Mouse (Mus musculus): ENCODE measurements around the gene Zfp628.

GRCm38 (mm10) chr7:4922931-4923565 is 8.0 kb downstream of the Zfp628 start:
- TF ChIP-seq CTCF (IDR thresholded peaks at IDR 0.05; ENCODE audit: low read depth, low read length) (no peak), POLR2A (IDR thresholded peaks at IDR 0.05; ENCODE audit: extremely low read depth, insufficient read depth, low read length) (no peak)
